Mouse (Mus musculus): ENCODE measurements around the gene Tor2a. TPM values are rescaled to one million over a fixed set of nuclear protein-coding genes. Genes with fewer than 3 reads are reported as not detected.
A peak's percentile ranks its signal among the peaks of the same experiment; 100 is the strongest.

Tor2a gene
- 57.2 and 60.5 TPM in 2 replicates for polyA plus RNA-seq (2014; fragmentation: Nextera tagmentation; extraction: Ambion mirVana)

DNA sequence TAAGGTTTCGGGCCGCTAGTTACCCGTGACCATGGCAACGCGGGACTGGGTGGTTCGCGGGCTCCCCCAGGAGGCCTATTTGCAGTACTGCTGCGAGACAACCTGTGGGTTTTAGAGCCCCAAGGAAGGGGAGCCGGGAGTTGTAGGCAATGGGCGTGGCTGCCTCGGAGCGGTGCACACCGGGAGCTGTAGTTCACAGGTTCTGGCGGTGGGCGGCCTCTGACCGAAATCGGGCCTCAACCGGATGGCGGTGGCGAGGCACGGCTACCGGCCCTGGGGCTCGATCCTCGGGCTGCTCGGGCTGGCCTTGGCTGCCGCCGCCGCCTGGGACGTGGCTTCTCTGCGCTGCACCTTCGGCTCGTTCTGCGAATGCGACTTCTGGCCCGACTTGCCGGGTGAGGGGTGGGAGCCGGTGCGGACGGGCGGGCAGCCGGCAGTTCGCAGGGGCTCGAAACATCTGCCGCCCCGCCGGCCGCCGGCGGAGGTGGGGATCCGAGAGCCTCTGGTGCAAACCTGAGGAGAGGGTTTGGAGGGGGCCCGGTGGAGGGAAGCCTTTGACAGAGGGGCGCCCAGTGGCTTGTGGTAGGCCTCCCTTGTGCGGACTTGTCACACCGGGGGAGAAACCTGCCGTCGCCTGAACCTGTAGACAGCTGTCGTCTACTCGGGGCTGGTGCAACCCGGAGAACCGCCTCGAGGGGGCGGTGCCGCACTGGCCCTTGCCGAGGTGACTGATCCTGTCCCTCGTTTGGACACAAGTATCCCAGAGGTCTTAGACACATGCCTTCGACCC, at the start of gene Tor2a:
TSS of gene Tor2a (plus strand) at position 179 of the 790 bp plus-strand sequence.
- peak; percentile 93 for ATAC-seq (replicated peaks; ENCODE audit: low FRiP score)
- H3K4me1 ChIP-seq (replicated peaks; ENCODE audit: control insufficient read depth, insufficient read depth, low read length) = no peaks in the 10 kb centered on the region; the same call in 1 of the 2 replicates
- H3K27ac ChIP-seq (ENCODE audit: low read depth, low read length) = peak within 1 kb of the TSS; percentile 74
- H3K9me3 ChIP-seq (ENCODE audit: control insufficient read depth, low read length) = no peaks in the 10 kb centered on the region
- H3K9ac ChIP-seq (ENCODE audit: low read depth, low read length) = peak within 1 kb of the TSS; percentile 86
- no peaks in the 10 kb centered on the region for H3K27me3 ChIP-seq (replicated peaks; ENCODE audit: control insufficient read depth, insufficient read depth, low read length)
- peak within 1 kb of the TSS; percentile 81 for H3K4me3 ChIP-seq (ENCODE audit: low read depth, low read length)
- under 1% methylated on average over 65 of the region's 66 CpGs for WGBS
- H3K36me3 ChIP-seq (ENCODE audit: control insufficient read depth, insufficient read depth, low read length) = peaks cover 10% of the 10 kb centered on the region
- DNase-seq (ENCODE audit: low spot score) = peak; percentile 95
- peak within 1 kb of the TSS; percentile 76 for H3K4me2 ChIP-seq

DNA sequence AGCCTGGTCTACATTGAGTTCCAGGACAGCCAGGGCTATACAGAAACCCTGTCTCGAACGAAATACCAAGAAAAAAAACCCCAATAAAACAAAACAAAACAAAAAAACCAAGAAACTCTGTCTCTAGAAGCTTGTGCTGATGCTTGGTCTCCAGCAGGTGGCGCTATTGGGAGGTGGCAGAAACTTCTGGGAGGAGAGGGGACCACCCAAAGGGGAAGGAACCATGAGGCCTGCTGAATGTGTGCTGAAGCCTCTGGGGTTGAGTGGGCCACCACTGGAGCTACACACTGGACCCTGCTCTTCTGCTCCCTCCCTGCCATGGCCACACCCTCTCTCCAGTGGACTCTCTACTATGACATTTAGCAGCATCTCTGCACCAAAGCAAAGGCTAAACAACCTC, 48.4 kb upstream of the Tor2a start:
- Histone ChIP-seq H3K27me3 (replicated peaks; ENCODE audit: control insufficient read depth, insufficient read depth, low read length) (no peaks in the 10 kb centered on the region), H3K9me3 (ENCODE audit: control insufficient read depth, low read length) (no peaks in the 10 kb centered on the region), H3K27ac (ENCODE audit: low read depth, low read length) (no peak overlapping the region), H3K4me1 (replicated peaks; ENCODE audit: control insufficient read depth, insufficient read depth, low read length) (peaks cover 13% of the 10 kb centered on the region), H3K9ac (ENCODE audit: low read depth, low read length) (no peak overlapping the region), H3K36me3 (ENCODE audit: control insufficient read depth, insufficient read depth, low read length) (peaks cover 52% of the 10 kb centered on the region), H3K4me3 (ENCODE audit: low read depth, low read length) (no peak overlapping the region), H3K4me2 (no peak overlapping the region)
- ATAC-seq (replicated peaks; ENCODE audit: low FRiP score) (no peak), DNase-seq (ENCODE audit: low spot score) (peak; percentile 55)
- WGBS = 36% methylated on average over 3 of the region's 3 CpGs

DNA sequence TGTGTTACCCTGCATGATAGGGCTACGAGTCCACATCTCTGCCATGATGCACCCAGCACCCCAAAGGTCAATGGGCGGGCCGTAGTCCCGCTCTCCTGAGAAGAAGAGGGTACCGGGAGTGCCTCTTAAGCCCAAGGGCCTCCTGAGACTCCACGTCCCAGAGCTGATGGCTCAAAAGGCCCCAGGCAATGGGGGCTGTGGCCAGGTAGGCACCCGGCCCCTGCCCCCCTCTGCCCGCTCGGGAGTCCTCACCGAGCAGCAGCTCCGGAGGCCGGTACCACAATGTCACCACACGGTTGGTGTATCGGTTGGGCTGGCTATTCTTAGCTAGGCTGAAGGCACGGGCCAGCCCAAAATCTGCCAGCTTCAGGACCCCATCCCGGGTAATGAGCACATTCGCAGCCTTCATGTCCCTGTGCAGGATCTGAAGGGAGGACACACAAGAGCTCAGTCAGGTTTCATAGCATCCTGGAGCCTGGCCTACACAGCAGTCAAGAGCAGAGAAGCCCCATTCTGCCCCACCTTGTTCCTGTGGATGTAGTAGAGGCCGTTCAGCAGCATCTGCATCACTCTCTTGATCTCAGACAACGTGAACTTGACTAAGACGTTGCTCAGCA, 47.4 kb upstream of the Tor2a start:
- Histone ChIP-seq H3K27ac (ENCODE audit: low read depth, low read length) (no peak overlapping the region), H3K4me3 (ENCODE audit: low read depth, low read length) (no peak overlapping the region), H3K36me3 (ENCODE audit: control insufficient read depth, insufficient read depth, low read length) (peaks cover 52% of the 10 kb centered on the region), H3K9ac (ENCODE audit: low read depth, low read length) (no peak overlapping the region), H3K4me1 (replicated peaks; ENCODE audit: control insufficient read depth, insufficient read depth, low read length) (peaks cover 23% of the 10 kb centered on the region), H3K27me3 (replicated peaks; ENCODE audit: control insufficient read depth, insufficient read depth, low read length) (no peaks in the 10 kb centered on the region), H3K4me2 (no peak overlapping the region), H3K9me3 (ENCODE audit: control insufficient read depth, low read length) (no peaks in the 10 kb centered on the region)
- ATAC-seq (replicated peaks; ENCODE audit: low FRiP score) (no peak), DNase-seq (ENCODE audit: low spot score) (no peak)
- 91% methylated on average over 20 of the region's 20 CpGs for WGBS

DNA sequence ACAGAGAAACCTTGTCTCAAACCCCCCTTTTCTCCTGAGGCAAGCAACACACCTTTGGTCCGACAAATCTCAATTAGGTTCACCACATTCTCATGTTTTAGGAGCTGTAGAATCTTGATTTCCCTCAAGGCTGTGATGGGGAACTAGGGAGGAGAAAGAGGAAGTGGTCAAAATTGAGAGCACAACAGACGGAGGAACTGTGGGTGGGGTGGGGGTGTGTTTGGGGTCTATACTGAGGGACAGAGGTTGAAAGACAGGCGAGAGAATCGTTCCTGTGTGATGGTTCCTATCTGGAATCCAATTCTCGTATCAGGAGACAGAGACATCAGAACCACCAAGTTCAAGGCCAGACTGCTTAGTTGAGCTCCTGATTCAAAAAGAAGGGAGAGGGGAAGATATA, 46.6 kb upstream of the Tor2a start:
- Histone ChIP-seq H3K36me3 (ENCODE audit: control insufficient read depth, insufficient read depth, low read length) (peaks cover 46% of the 10 kb centered on the region), H3K27ac (ENCODE audit: low read depth, low read length) (no peak overlapping the region; the same call in 1 of the 2 replicates), H3K4me3 (ENCODE audit: low read depth, low read length) (no peak overlapping the region), H3K4me1 (replicated peaks; ENCODE audit: control insufficient read depth, insufficient read depth, low read length) (peaks cover 31% of the 10 kb centered on the region), H3K4me2 (no peak overlapping the region; the same call in 1 of the 2 replicates), H3K9me3 (ENCODE audit: control insufficient read depth, low read length) (no peaks in the 10 kb centered on the region), H3K27me3 (replicated peaks; ENCODE audit: control insufficient read depth, insufficient read depth, low read length) (no peaks in the 10 kb centered on the region), H3K9ac (ENCODE audit: low read depth, low read length) (no peak overlapping the region)
- 68% methylated on average over 5 of the region's 5 CpGs for WGBS
- no peak for ATAC-seq (replicated peaks; ENCODE audit: low FRiP score)
- no peak for DNase-seq (ENCODE audit: low spot score)

DNA sequence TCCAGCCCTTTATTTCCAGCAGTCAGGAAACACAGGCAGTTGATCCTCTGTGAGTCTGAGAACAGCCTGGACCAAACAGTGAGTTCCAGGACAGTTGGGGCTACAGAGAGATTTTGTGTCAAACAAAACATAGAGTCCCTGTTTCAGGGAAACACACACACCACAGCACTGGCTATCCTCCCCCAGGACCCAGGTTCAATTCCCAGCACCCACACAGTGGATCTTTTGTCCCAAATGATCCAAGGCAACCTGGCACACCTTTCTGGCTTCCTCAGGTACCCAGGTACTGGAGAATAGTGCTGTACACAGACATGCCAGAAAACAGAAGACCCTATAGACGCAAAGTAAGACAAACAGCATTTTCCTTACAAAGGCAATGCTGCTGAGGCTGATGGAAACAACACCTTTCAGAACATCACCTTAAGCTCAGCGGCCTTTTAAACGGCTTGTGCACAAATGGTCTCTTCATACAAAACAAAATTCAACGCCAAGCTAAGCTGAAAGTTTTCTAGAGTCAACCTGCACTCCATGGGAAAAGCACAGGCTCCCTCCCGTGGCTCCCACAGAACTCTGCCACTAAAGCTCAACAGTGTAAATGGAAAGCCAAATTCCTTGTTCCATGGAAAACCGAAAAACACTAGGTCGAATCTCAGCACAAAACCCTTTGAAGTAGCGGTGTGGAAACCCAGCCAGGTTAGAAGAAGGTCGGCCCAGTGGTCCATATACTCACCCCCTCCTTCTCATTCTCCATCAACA, 45.6 kb upstream of the Tor2a start:
- Histone ChIP-seq H3K4me1 (replicated peaks; ENCODE audit: control insufficient read depth, insufficient read depth, low read length) (peaks cover 31% of the 10 kb centered on the region), H3K9me3 (ENCODE audit: control insufficient read depth, low read length) (no peaks in the 10 kb centered on the region), H3K27me3 (replicated peaks; ENCODE audit: control insufficient read depth, insufficient read depth, low read length) (no peaks in the 10 kb centered on the region), H3K9ac (ENCODE audit: low read depth, low read length) (peak overlapping the region; percentile 80), H3K4me3 (ENCODE audit: low read depth, low read length) (peak overlapping the region; percentile 89), H3K4me2 (peak overlapping the region; percentile 76), H3K27ac (ENCODE audit: low read depth, low read length) (peak overlapping the region; percentile 94), H3K36me3 (ENCODE audit: control insufficient read depth, insufficient read depth, low read length) (peaks cover 38% of the 10 kb centered on the region)
- no peak for ATAC-seq (replicated peaks; ENCODE audit: low FRiP score)
- no peak for DNase-seq (ENCODE audit: low spot score)
- WGBS = 26% methylated on average over 9 of the region's 9 CpGs

DNA sequence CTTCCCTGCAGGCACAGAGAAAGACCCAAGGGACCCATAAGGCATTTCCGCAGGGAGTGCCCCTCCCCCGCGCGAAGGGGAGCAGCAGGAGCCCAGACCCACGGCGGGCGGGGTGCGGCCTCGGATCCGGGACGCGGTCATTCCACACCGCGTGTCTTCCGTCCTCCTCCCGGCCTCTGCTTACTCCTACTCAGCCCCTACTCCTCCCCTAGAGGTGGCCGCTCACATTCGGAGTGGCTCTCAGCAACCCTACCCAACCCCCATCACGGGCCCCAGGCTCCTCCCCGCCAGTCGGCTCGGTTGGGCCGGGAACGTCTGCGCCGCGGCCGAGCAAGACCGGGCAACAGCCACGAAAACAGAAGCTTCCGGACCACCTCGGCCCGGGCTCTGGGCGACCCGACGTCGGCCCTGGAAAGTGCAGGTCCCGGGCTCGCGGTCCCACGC, 44.9 kb upstream of the Tor2a start:
- peaks cover 32% of the 10 kb centered on the region for H3K36me3 ChIP-seq (ENCODE audit: control insufficient read depth, insufficient read depth, low read length)
- ATAC-seq (replicated peaks; ENCODE audit: low FRiP score) = peak; percentile 73
- peak overlapping the region; percentile 80 for H3K9ac ChIP-seq (ENCODE audit: low read depth, low read length)
- H3K27me3 ChIP-seq (replicated peaks; ENCODE audit: control insufficient read depth, insufficient read depth, low read length) = no peaks in the 10 kb centered on the region
- peak; percentile 76 for DNase-seq (ENCODE audit: low spot score)
- peaks cover 31% of the 10 kb centered on the region for H3K4me1 ChIP-seq (replicated peaks; ENCODE audit: control insufficient read depth, insufficient read depth, low read length)
- peak overlapping the region; percentile 94 for H3K27ac ChIP-seq (ENCODE audit: low read depth, low read length)
- peak overlapping the region; percentile 76 for H3K4me2 ChIP-seq
- peak overlapping the region; percentile 89 for H3K4me3 ChIP-seq (ENCODE audit: low read depth, low read length)
- under 1% methylated on average over 41 of the region's 41 CpGs for WGBS
- no peaks in the 10 kb centered on the region; the same call in 1 of the 2 replicates for H3K9me3 ChIP-seq (ENCODE audit: control insufficient read depth, low read length)

DNA sequence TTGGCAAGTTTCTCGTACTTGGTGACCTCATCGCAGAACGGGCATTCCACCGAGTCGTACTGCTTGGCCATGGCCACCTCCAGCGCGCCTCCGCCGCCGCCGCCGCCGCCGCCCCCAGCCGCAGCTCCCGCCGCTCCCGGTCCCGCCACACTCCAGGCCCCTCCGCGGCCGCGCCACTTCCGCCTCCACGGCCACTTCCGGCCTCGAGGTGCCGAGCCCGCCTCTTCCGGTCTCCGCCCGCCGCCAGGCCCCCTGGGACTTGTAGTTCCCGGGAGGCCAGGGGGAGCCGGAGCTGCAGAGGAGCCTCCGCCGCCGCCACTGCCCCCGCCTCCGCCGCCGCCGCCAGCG, 44.5 kb upstream of the Tor2a start:
- Histone ChIP-seq H3K27me3 (replicated peaks; ENCODE audit: control insufficient read depth, insufficient read depth, low read length) (no peaks in the 10 kb centered on the region), H3K27ac (ENCODE audit: low read depth, low read length) (peak overlapping the region; percentile 94), H3K4me1 (replicated peaks; ENCODE audit: control insufficient read depth, insufficient read depth, low read length) (peaks cover 31% of the 10 kb centered on the region), H3K4me3 (ENCODE audit: low read depth, low read length) (peak overlapping the region; percentile 89), H3K9ac (ENCODE audit: low read depth, low read length) (peak overlapping the region; percentile 80), H3K36me3 (ENCODE audit: control insufficient read depth, insufficient read depth, low read length) (peaks cover 30% of the 10 kb centered on the region), H3K4me2 (peak overlapping the region; percentile 76), H3K9me3 (ENCODE audit: control insufficient read depth, low read length) (no peaks in the 10 kb centered on the region; the same call in 1 of the 2 replicates)
- DNase-seq (ENCODE audit: low spot score) (peak; percentile 95), ATAC-seq (replicated peaks; ENCODE audit: low FRiP score) (peak; percentile 87)
- WGBS = under 1% methylated on average over 34 of the region's 44 CpGs

DNA sequence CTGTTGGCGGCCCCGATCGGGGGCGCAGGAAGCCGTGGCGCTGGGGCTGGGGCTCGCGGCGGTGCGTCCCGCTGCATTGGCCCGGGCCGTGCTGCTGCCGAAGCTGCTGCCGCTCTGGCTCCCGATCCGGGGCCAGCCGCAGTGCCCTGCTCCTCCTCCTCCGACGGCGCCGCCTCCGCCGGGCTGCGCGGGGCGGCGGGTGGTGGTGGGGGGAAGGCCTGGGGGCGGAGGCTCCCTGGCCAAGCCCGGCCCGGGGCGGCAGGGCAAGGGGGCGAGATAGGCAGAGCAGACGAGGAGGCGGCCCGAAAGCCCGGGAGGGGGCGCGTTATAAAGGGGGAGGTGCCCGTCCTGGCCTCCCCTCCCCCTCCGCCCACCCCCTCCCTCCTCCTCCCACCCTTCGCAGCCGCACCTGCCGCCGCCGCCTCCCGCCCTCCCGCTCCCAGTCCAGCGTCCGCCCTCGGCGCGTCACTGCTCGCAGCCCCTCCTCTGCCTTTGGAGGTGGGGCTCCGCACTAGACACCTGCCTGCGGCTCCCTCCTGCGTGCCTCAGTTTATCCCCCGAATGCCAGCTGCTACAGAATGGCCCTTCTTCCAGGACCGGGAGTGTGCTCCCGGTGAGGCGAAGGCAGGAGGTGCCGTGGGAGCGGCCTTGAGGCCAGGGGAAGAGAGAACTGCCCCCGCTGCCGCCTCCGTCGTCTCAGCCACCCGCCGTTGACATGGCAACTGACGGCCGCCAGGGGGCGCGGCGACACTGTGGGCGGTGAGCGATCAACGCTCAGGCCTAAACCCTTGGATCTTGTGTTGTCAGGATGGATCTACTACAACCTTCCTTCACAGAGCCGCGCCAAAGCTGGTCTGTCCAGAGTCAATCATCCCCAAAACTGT, 43.9 kb upstream of the Tor2a start, which contains the start of gene Cdk9:
TSS of gene Cdk9 (minus strand) at position 143 of the 884 bp plus-strand sequence.
- Histone ChIP-seq H3K4me2 (peak within 1 kb of the TSS; percentile 76), H3K27me3 (replicated peaks; ENCODE audit: control insufficient read depth, insufficient read depth, low read length) (no peaks in the 10 kb centered on the region), H3K9ac (ENCODE audit: low read depth, low read length) (peak within 1 kb of the TSS; percentile 80), H3K9me3 (ENCODE audit: control insufficient read depth, low read length) (no peaks in the 10 kb centered on the region; the same call in 1 of the 2 replicates), H3K36me3 (ENCODE audit: control insufficient read depth, insufficient read depth, low read length) (peaks cover 24% of the 10 kb centered on the region), H3K27ac (ENCODE audit: low read depth, low read length) (peak within 1 kb of the TSS; percentile 94), H3K4me3 (ENCODE audit: low read depth, low read length) (peak within 1 kb of the TSS; percentile 89), H3K4me1 (replicated peaks; ENCODE audit: control insufficient read depth, insufficient read depth, low read length) (peaks cover 31% of the 10 kb centered on the region)
- WGBS = under 1% methylated on average over 55 of the region's 79 CpGs
- DNase-seq (ENCODE audit: low spot score) (peak; percentile 95), ATAC-seq (replicated peaks; ENCODE audit: low FRiP score) (peak; percentile 83)

Data from liver, embryonic 11.5 days (tissue).